Mouse (Mus musculus): ENCODE measurements around the gene Gm21860. TPM values are rescaled to one million over a fixed set of nuclear protein-coding genes. Genes with fewer than 3 reads are reported as not detected.
"Not testable (repeated sequence)": the region's sequence is repeated elsewhere in the genome, so short reads cannot be mapped to it uniquely, and the experiment has no call there.

Gm21860 gene
- polyA plus RNA-seq, 1 experiment from 2014 or later = not detected

- peak; percentile 13 for ATAC-seq (ENCODE audit: low FRiP score, low read depth)
- H3K27ac ChIP-seq (replicated peaks); H3K9ac ChIP-seq (replicated peaks); H3K4me2 ChIP-seq (replicated peaks); H3K4me3 ChIP-seq; H3K4me1 ChIP-seq; H3K27me3 ChIP-seq: not testable (repeated sequence)
- H3K9me3 ChIP-seq = peaks cover 40% of the 10 kb centered on the region
- WGBS = 71% methylated on average over 28 of the region's 28 CpGs
- peaks cover 40% of the 10 kb centered on the region for H3K36me3 ChIP-seq
Measured at GRCm38 (mm10) chrY:90738841-90739530, 15.6 kb downstream of the Gm21860 start.

- Histone ChIP-seq H3K4me2 (replicated peaks) (no peak overlapping the region), H3K9ac (replicated peaks) (no peak overlapping the region), H3K9me3 (peaks cover 40% of the 10 kb centered on the region), H3K27me3 (no peaks in the 10 kb centered on the region), H3K36me3 (peaks cover 40% of the 10 kb centered on the region), H3K4me3 (no peak overlapping the region), H3K4me1 (no peaks in the 10 kb centered on the region), H3K27ac (replicated peaks) (no peak overlapping the region)
- no peak for ATAC-seq (ENCODE audit: low FRiP score, low read depth)
- 94% methylated on average over 1 of the region's 1 CpGs for WGBS
Measured at GRCm38 (mm10) chrY:90738431-90738680, 16.3 kb downstream of the Gm21860 start.

GRCm38 (mm10) chrY:90737606-90738430 is 16.8 kb downstream of the Gm21860 start:
- Histone ChIP-seq H3K9me3 (peaks cover 39% of the 10 kb centered on the region), H3K36me3 (peaks cover 38% of the 10 kb centered on the region), H3K4me3 (no peak overlapping the region), H3K4me2 (replicated peaks) (no peak overlapping the region), H3K4me1 (no peaks in the 10 kb centered on the region), H3K9ac (replicated peaks) (no peak overlapping the region), H3K27ac (replicated peaks) (no peak overlapping the region), H3K27me3 (no peaks in the 10 kb centered on the region)
- ATAC-seq (ENCODE audit: low FRiP score, low read depth) = no peak
- WGBS = 49% methylated on average over 3 of the region's 7 CpGs

- 74% methylated on average over 6 of the region's 9 CpGs for WGBS
- not testable (repeated sequence) for H3K27ac ChIP-seq (replicated peaks); H3K27me3 ChIP-seq; H3K9ac ChIP-seq (replicated peaks); H3K4me3 ChIP-seq; ATAC-seq (ENCODE audit: low FRiP score, low read depth); H3K4me2 ChIP-seq (replicated peaks); H3K4me1 ChIP-seq
- Histone ChIP-seq H3K9me3 (peaks cover 25% of the 10 kb centered on the region), H3K36me3 (peaks cover 24% of the 10 kb centered on the region)
Measured at GRCm38 (mm10) chrY:90736217-90737000, 18.2 kb downstream of the Gm21860 start.

GRCm38 (mm10) chrY:90735181-90735895 is 19.3 kb downstream of the Gm21860 start:
- WGBS = 82% methylated on average over 4 of the region's 5 CpGs
- not testable (repeated sequence) for H3K27me3 ChIP-seq, H3K4me3 ChIP-seq

GRCm38 (mm10) chrY:90734334-90734696 is 20.3 kb downstream of the Gm21860 start:
- H3K4me2 ChIP-seq (replicated peaks); H3K4me3 ChIP-seq; ATAC-seq (ENCODE audit: low FRiP score, low read depth); H3K27ac ChIP-seq (replicated peaks); H3K9me3 ChIP-seq; H3K27me3 ChIP-seq; H3K9ac ChIP-seq (replicated peaks); H3K36me3 ChIP-seq; H3K4me1 ChIP-seq: not testable (repeated sequence)
- WGBS = 64% methylated on average over 8 of the region's 8 CpGs

More at GRCm38 (mm10) chrY:90735181-90735895, 19.3 kb downstream of the Gm21860 start:
- H3K9ac ChIP-seq (replicated peaks); ATAC-seq (ENCODE audit: low FRiP score, low read depth); H3K27ac ChIP-seq (replicated peaks); H3K4me1 ChIP-seq; H3K4me2 ChIP-seq (replicated peaks): not testable (repeated sequence)
- peaks cover 18% of the 10 kb centered on the region for H3K9me3 ChIP-seq
- peaks cover 19% of the 10 kb centered on the region for H3K36me3 ChIP-seq

- H3K9ac ChIP-seq (replicated peaks); H3K4me2 ChIP-seq (replicated peaks); H3K27me3 ChIP-seq; H3K27ac ChIP-seq (replicated peaks); ATAC-seq (ENCODE audit: low FRiP score, low read depth); H3K36me3 ChIP-seq; H3K4me3 ChIP-seq; H3K9me3 ChIP-seq; H3K4me1 ChIP-seq: not testable (repeated sequence)
- 74% methylated on average over 9 of the region's 9 CpGs for WGBS
Measured at GRCm38 (mm10) chrY:90733656-90734333, 20.8 kb downstream of the Gm21860 start.

- H3K27me3 ChIP-seq; H3K27ac ChIP-seq (replicated peaks); H3K4me2 ChIP-seq (replicated peaks); H3K9me3 ChIP-seq; H3K4me3 ChIP-seq; H3K9ac ChIP-seq (replicated peaks); H3K4me1 ChIP-seq; H3K36me3 ChIP-seq: not testable (repeated sequence)
- ATAC-seq (ENCODE audit: low FRiP score, low read depth) = peak; percentile 54; the same call in 1 of the 2 replicates
- WGBS = 57% methylated on average over 10 of the region's 10 CpGs
Measured at GRCm38 (mm10) chrY:90732101-90732542, 22.5 kb downstream of the Gm21860 start.

- H3K4me2 ChIP-seq (replicated peaks); H3K27ac ChIP-seq (replicated peaks); H3K27me3 ChIP-seq; ATAC-seq (ENCODE audit: low FRiP score, low read depth); H3K4me3 ChIP-seq; H3K4me1 ChIP-seq; H3K36me3 ChIP-seq; H3K9me3 ChIP-seq; H3K9ac ChIP-seq (replicated peaks): not testable (repeated sequence)
- 64% methylated on average over 1 of the region's 1 CpGs for WGBS
Measured at GRCm38 (mm10) chrY:90731593-90731955, 23.0 kb downstream of the Gm21860 start.

GRCm38 (mm10) chrY:90730908-90731592 is 23.6 kb downstream of the Gm21860 start:
- H3K4me3 ChIP-seq; H3K27me3 ChIP-seq; H3K27ac ChIP-seq (replicated peaks); H3K36me3 ChIP-seq; H3K4me1 ChIP-seq; H3K9me3 ChIP-seq; H3K4me2 ChIP-seq (replicated peaks); H3K9ac ChIP-seq (replicated peaks): not testable (repeated sequence)
- peak; percentile 94 for ATAC-seq (ENCODE audit: low FRiP score, low read depth)
- 64% methylated on average over 17 of the region's 20 CpGs for WGBS

GRCm38 (mm10) chrY:90729816-90730303 is 24.8 kb downstream of the Gm21860 start:
- ATAC-seq (ENCODE audit: low FRiP score, low read depth) = not testable (repeated sequence)
- WGBS = 65% methylated on average over 12 of the region's 12 CpGs

More at GRCm38 (mm10) chrY:90729816-90730303, 24.8 kb downstream of the Gm21860 start:
- not testable (repeated sequence) for H3K4me1 ChIP-seq; H3K4me2 ChIP-seq (replicated peaks); H3K27me3 ChIP-seq; H3K9me3 ChIP-seq; H3K36me3 ChIP-seq; H3K9ac ChIP-seq (replicated peaks); H3K4me3 ChIP-seq; H3K27ac ChIP-seq (replicated peaks)

All from midbrain, embryonic 12.5 days (tissue).